Mouse (Mus musculus) CH12.LX (cell line): ENCODE measurements around the gene Gas6. TPM values are rescaled to one million over a fixed set of nuclear protein-coding genes. Genes with fewer than 3 reads are reported as not detected.

Experiments used
- DNase-seq: peaks from one replicate; pipeline ENCODE4 v3.0.0-alpha.2; 2013; ENCODE audit errors: extremely low read depth
- H3K27ac ChIP-seq: 2 replicates; pipeline ENCODE4 v1.5.1; 2012; ENCODE audit warnings: low read depth, mild to moderate bottlenecking, control low read depth, moderate library complexity; ENCODE audit not compliant: insufficient read depth
- H3K27me3 ChIP-seq: replicated peaks from 2 replicates; pipeline ENCODE3; 2012; ENCODE audit warnings: inconsistent platforms
- H3K36me3 ChIP-seq, 2 experiments: replicated peaks in 1 of 2; 2 replicates each; pipeline versions ENCODE3 to v1.6.1; 2012; ENCODE audit warnings: inconsistent platforms in 1 of 2, low read length in 1 of 2, mild to moderate bottlenecking in 1 of 2, mixed read lengths in 1 of 2, moderate library complexity in 1 of 2; ENCODE audit not compliant: control insufficient read depth in 1 of 2, insufficient read depth in 1 of 2
- H3K4me1 ChIP-seq, 2 experiments: 2 replicates each; pipeline ENCODE4 v1.6.1; 2012; ENCODE audit warnings: inconsistent platforms in 1 of 2, moderate library complexity in 1 of 2; ENCODE audit not compliant: insufficient read depth in 2 of 2, control insufficient read depth in 1 of 2
- H3K4me2 ChIP-seq: 2 replicates; pipeline ENCODE4 v1.6.1; 2012; ENCODE audit warnings: low read depth, mild to moderate bottlenecking, control low read depth; ENCODE audit not compliant: poor library complexity, insufficient read depth, severe bottlenecking
- H3K4me3 ChIP-seq, 3 experiments: fragments of 150-350 bp in 1 of 3; sonication (generic) in 1 of 3; replicated peaks in 1 of 3; 2 replicates each; pipeline versions ENCODE3 to v1.5.1; 2011 to 2012; ENCODE audit warnings: low read depth in 2 of 3, low read length in 2 of 3, mild to moderate bottlenecking in 2 of 3, moderate library complexity in 2 of 3, control low read depth in 1 of 3, improper control_type of control experiment in 1 of 3, inconsistent platforms in 1 of 3, mixed read lengths in 1 of 3; ENCODE audit not compliant: poor library complexity in 1 of 3
- H3K79me2 ChIP-seq: replicated peaks from 2 replicates; pipeline ENCODE4 v1.6.1; 2012; ENCODE audit warnings: mild to moderate bottlenecking, moderate library complexity; ENCODE audit not compliant: control insufficient read depth, poor library complexity, insufficient read depth, severe bottlenecking; ENCODE audit errors: extremely low read depth
- H3K9ac ChIP-seq: 2 replicates; pipeline ENCODE4 v1.6.1; 2012; ENCODE audit warnings: low read depth, mild to moderate bottlenecking, control low read depth, moderate library complexity; ENCODE audit not compliant: insufficient read depth
- H3K9me3 ChIP-seq: replicated peaks from 2 replicates; pipeline ENCODE3; 2012; ENCODE audit warnings: low read length, inconsistent platforms, mixed read lengths
- BHLHE40 ChIP-seq: IDR thresholded peaks from 2 replicates; pipeline ENCODE4 v1.6.1; 2011; ENCODE audit warnings: mild to moderate bottlenecking, low read depth, low read length, improper control_type of control experiment
- CHD1 ChIP-seq: IDR thresholded peaks from 2 replicates; pipeline ENCODE4 v1.6.1; 2012; ENCODE audit warnings: low read depth, low read length, improper control_type of control experiment, inconsistent platforms
- CTCF ChIP-seq, 2 experiments: IDR thresholded peaks in 1 of 2; conservative IDR thresholded peaks in 1 of 2; 2 replicates each; pipeline ENCODE4 v1.5.1; 2011 to 2012; ENCODE audit warnings: low read depth in 2 of 2, low read length in 2 of 2, improper control_type of control experiment in 1 of 2, inconsistent platforms in 1 of 2, mild to moderate bottlenecking in 1 of 2, moderate library complexity in 1 of 2
- ELF1 ChIP-seq: IDR thresholded peaks from 2 replicates; pipeline ENCODE4 v1.6.1; 2014; ENCODE audit warnings: low read depth, mild to moderate bottlenecking, inconsistent platforms, low read length, improper control_type of control experiment
- EP300 ChIP-seq: IDR thresholded peaks from 2 replicates; pipeline ENCODE4 v1.6.1; 2011; ENCODE audit warnings: low read length, improper control_type of control experiment
- ETS1 ChIP-seq: conservative IDR thresholded peaks from 2 replicates; pipeline ENCODE4 v1.6.1; 2012; ENCODE audit warnings: low read depth, mild to moderate bottlenecking, inconsistent platforms, low read length, improper control_type of control experiment, moderate library complexity
- IRF4 ChIP-seq: IDR thresholded peaks from 2 replicates; pipeline ENCODE4 v1.6.1; 2014; ENCODE audit warnings: low read depth, mild to moderate bottlenecking, inconsistent platforms, low read length, improper control_type of control experiment
- JUN ChIP-seq: IDR thresholded peaks from 2 replicates; pipeline ENCODE4 v1.6.1; 2011; ENCODE audit warnings: low read depth, mild to moderate bottlenecking, low read length, improper control_type of control experiment, moderate library complexity; ENCODE audit not compliant: insufficient read depth
- JUND ChIP-seq: conservative IDR thresholded peaks from 2 replicates; pipeline ENCODE4 v1.6.1; 2011; ENCODE audit warnings: low read depth, low read length, improper control_type of control experiment
- KAT2A ChIP-seq: IDR thresholded peaks from 2 replicates; pipeline ENCODE4 v1.6.1; 2012; ENCODE audit warnings: low read length, improper control_type of control experiment, inconsistent platforms; ENCODE audit not compliant: insufficient replicate concordance
- MAFK ChIP-seq: IDR thresholded peaks from 2 replicates; pipeline ENCODE4 v1.6.1; 2011; ENCODE audit warnings: low read length, improper control_type of control experiment; ENCODE audit not compliant: insufficient replicate concordance
- MAZ ChIP-seq: IDR thresholded peaks from 2 replicates; pipeline ENCODE4 v1.6.1; 2012; ENCODE audit warnings: low read depth, mild to moderate bottlenecking, inconsistent platforms, low read length, improper control_type of control experiment, moderate library complexity
- MYC ChIP-seq: IDR thresholded peaks from 2 replicates; pipeline ENCODE4 v1.6.1; 2011; ENCODE audit warnings: low read depth, mild to moderate bottlenecking, improper control_type of control experiment, low read length
- NRF1 ChIP-seq: IDR thresholded peaks from 2 replicates; pipeline ENCODE4 v1.6.1; 2014; ENCODE audit warnings: low read depth, mild to moderate bottlenecking, inconsistent platforms, low read length, improper control_type of control experiment, moderate library complexity
- POLR2A ChIP-seq: IDR thresholded peaks from 2 replicates; pipeline ENCODE4 v1.6.1; 2011; ENCODE audit warnings: low read depth, mild to moderate bottlenecking, improper control_type of control experiment, low read length
- POLR2AphosphoS2 ChIP-seq: IDR thresholded peaks from 2 replicates; pipeline ENCODE4 v1.6.1; 2011; ENCODE audit warnings: low read depth, low read length, improper control_type of control experiment
- RCOR1 ChIP-seq: conservative IDR thresholded peaks from 2 replicates; pipeline ENCODE4 v1.6.1; 2012; ENCODE audit warnings: low read depth, mild to moderate bottlenecking, inconsistent platforms, low read length, improper control_type of control experiment
- SMC3 ChIP-seq: IDR thresholded peaks from 2 replicates; pipeline ENCODE4 v1.6.1; 2011; ENCODE audit warnings: low read depth, low read length, improper control_type of control experiment
- TCF12 ChIP-seq: IDR thresholded peaks from 2 replicates; pipeline ENCODE4 v1.6.1; 2014; ENCODE audit warnings: low read depth, mild to moderate bottlenecking, inconsistent platforms, low read length, improper control_type of control experiment
- UBTF ChIP-seq: IDR thresholded peaks from 2 replicates; pipeline ENCODE4 v1.6.1; 2012; ENCODE audit warnings: low read depth, mild to moderate bottlenecking, inconsistent platforms, low read length, improper control_type of control experiment, moderate library complexity
- ZMIZ1 ChIP-seq: IDR thresholded peaks from 2 replicates; pipeline ENCODE4 v1.6.1; 2012; ENCODE audit warnings: low read depth, mild to moderate bottlenecking, inconsistent platforms, low read length, improper control_type of control experiment
- ZNF384 ChIP-seq: IDR thresholded peaks from 2 replicates; pipeline ENCODE4 v1.6.1; 2012; ENCODE audit warnings: low read depth, low read length, improper control_type of control experiment, inconsistent platforms
- dilution Hi-C: fragments of 300-500 bp; cut with MboI; formaldehyde crosslinking; loops from 2 replicates; pipeline ENCODE4 v1.14.3; 2020; ENCODE audit warnings: low sequenced_read_pairs; ENCODE audit not compliant: extremely low pct_unique_long_range_greater_than_20kb, extremely low pct_ligation_motif_present
- in situ Hi-C: fragments of 300-500 bp; cut with MboI; formaldehyde crosslinking; loops from 3 replicates; pipeline ENCODE4 v1.14.3; 2019; ENCODE audit warnings: low sequenced_read_pairs, low pct_ligation_motif_present, low pct_unique_long_range_greater_than_20kb, mixed read lengths
- polyA plus RNA-seq: library from polyadenylated mRNA; unstranded; fragments of >175 nt; gene quantifications from 2 replicates; pipeline ENCODE4 v1.2.1, GENCODE M21; 2012; ENCODE audit warnings: low read depth; ENCODE audit not compliant: insufficient read length
- total RNA-seq, 2 experiments: library from RNA; depleted of rRNA; stranded (reverse); fragments of 300-350 nt in 1 of 2; fragments of >200 nt in 1 of 2; gene quantifications; 2 replicates each; pipeline ENCODE4 v1.2.3; 2012 to 2014

The Gas6 gene
- total and polyA plus RNA-seq, 3 experiments = not detected

DNA sequence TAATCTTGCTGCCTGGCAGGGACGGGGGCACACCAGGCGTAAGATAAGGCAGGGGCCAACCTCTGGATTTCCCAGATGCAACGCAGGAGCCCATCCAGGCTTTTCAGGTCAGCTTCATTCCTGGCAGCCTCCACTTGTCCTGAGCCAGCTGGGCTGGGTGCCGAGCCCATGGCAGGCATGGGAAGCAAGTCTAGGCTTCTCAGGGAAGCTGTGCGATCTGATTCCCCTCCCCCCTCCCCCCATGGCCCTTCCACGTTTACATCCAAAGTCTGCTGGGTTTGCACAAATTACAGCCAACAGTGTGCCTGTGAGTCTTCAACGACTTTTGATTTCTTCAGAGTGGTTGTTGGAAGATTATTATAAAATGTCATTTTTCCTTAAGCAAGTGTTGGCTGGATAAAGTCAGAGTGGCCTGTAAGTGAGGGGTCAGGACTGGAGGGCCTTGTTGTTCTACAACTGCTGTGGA lies 13.2 kb downstream of the Gas6 start:
- H3K27me3 ChIP-seq = peaks cover 28% of the 10 kb centered on the region
- no peaks in the 10 kb centered on the region for H3K9me3 ChIP-seq
- H3K4me1 ChIP-seq = no peaks in the 10 kb centered on the region
- no peak overlapping the region for H3K4me3 ChIP-seq
- dilution Hi-C loops (no loop called here), in situ Hi-C loops (no loop called here)
- DNase-seq = no peak
- H3K79me2 ChIP-seq = no peaks in the 10 kb centered on the region
- H3K9ac ChIP-seq = no peak overlapping the region
- no peak overlapping the region for H3K4me2 ChIP-seq
- TF ChIP-seq RCOR1 (no peak), NRF1 (no peak), MAZ (no peak)
- H3K27ac ChIP-seq = no peak overlapping the region
- no peaks in the 10 kb centered on the region for H3K36me3 ChIP-seq

DNA sequence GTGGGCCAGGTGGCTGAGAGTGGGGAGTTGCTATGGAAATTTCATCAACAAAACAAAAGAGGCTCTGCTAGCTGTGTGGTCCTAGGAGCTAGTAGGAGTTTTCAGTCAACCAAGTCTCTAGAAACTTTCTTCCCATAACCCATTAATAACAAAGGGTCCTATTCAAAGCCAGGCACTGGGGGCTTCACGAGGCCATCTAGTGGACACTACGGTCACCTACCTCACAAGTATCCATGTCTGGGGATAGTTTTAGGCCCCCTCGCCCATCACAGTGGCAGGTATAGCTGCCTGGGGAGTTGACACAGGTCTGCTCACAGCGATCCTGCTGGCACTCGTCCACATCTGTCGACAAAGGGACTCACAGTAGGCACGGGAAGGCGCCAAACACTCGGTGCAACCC lies 18.4 kb downstream of the Gas6 start:
- Histone ChIP-seq H3K27me3 (peaks cover 58% of the 10 kb centered on the region), H3K36me3 (no peaks in the 10 kb centered on the region), H3K9me3 (no peaks in the 10 kb centered on the region), H3K79me2 (no peaks in the 10 kb centered on the region), H3K27ac (no peak overlapping the region), H3K4me2 (no peak overlapping the region), H3K4me3 (no peak overlapping the region), H3K9ac (no peak overlapping the region), H3K4me1 (0 out of 4 replicates have a peak, but pooled peaks cover 0 to 2% of the 10 kb centered on the region in 2 experiments)
- in situ Hi-C loops (no loop called here), dilution Hi-C loops (no loop called here)
- no peak for DNase-seq
- TF ChIP-seq CTCF (conservative IDR thresholded peaks at IDR 0.05 in 1 of 2, IDR thresholded peaks at IDR 0.05 in 1 of 2; ENCODE audit: low read depth in 2 of 2, low read length in 2 of 2) = peak in 1 of 2 experiments; percentile 42; a peak in 2 of 4 replicates
- no peak for TF ChIP-seq MAFK
- TF ChIP-seq SMC3 = peak; percentile 17; the same call in 1 of the 2 replicates

DNA sequence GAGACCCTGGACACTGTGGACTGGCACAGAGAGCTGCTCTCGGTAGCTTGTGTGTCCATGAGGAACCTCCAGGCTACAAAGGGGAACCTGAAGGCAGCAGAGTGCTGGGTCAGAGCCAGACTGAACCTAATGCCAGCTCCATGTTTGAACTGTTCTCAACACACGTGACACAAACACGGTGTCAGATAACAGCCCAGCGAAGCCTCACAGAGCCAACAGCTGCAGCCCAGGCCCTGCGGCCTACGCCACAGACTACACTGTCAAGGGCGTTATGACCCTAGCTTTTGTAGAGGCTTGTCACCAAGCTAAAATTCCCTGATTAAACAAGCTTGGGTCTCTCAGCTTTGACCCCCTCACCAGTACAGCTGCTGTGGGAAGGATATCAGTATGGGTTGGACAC lies 22.0 kb downstream of the Gas6 start:
- peaks cover 70% of the 10 kb centered on the region for H3K27me3 ChIP-seq
- no peak overlapping the region for H3K9ac ChIP-seq
- H3K9me3 ChIP-seq = no peaks in the 10 kb centered on the region
- no peak for DNase-seq
- H3K27ac ChIP-seq = no peak overlapping the region
- no peak overlapping the region for H3K4me2 ChIP-seq
- TF ChIP-seq MYC (no peak), POLR2A (no peak), IRF4 (no peak), ELF1 (no peak), CHD1 (no peak), TCF12 (no peak), JUN (no peak), BHLHE40 (no peak), ETS1 (no peak), EP300 (no peak), UBTF (no peak), ZMIZ1 (no peak), POLR2AphosphoS2 (no peak), JUND (no peak), KAT2A (no peak), ZNF384 (no peak)
- H3K79me2 ChIP-seq = no peaks in the 10 kb centered on the region
- in situ Hi-C loops = no loop called here
- no peaks in the 10 kb centered on the region for H3K36me3 ChIP-seq
- peaks cover 3 to 5% of the 10 kb centered on the region in 2 experiments; a peak in 2 of 4 replicates for H3K4me1 ChIP-seq
- dilution Hi-C loops = no loop called here
- no peak overlapping the region for H3K4me3 ChIP-seq
